Mouse (Mus musculus): Measurements from ENCODE around the gene Bloc1s4. TPM values are rescaled to one million over a fixed set of nuclear protein-coding genes. Genes with fewer than 3 reads are reported as not detected.

The Bloc1s4 gene
- polyA plus RNA-seq, 1 experiment from 2014 or later: 31.3 TPM

GRCm38 (mm10) chr5:36705792-36706191 lies 42.7 kb downstream of the Bloc1s4 start:
- WGBS: 81% methylated on average over 5 of the region's 5 CpGs
- H3K36me3 ChIP-seq (replicated peaks): no peaks in the 10 kb centered on the region
- ATAC-seq (replicated peaks): no peak
- no peak overlapping the region for H3K9ac ChIP-seq
- H3K27ac ChIP-seq: no peak overlapping the region
- no peaks in the 10 kb centered on the region for H3K27me3 ChIP-seq (replicated peaks)
- no peaks in the 10 kb centered on the region for H3K4me1 ChIP-seq
- H3K4me2 ChIP-seq: no peak overlapping the region
- no peak overlapping the region for H3K4me3 ChIP-seq
- no peaks in the 10 kb centered on the region for H3K9me3 ChIP-seq

- no peaks in the 10 kb centered on the region for H3K36me3 ChIP-seq (replicated peaks)
- H3K27ac ChIP-seq: no peak overlapping the region
- no peaks in the 10 kb centered on the region for H3K4me1 ChIP-seq
- no peak for ATAC-seq (replicated peaks)
- H3K4me2 ChIP-seq: no peak overlapping the region
- no peaks in the 10 kb centered on the region for H3K9me3 ChIP-seq
- H3K9ac ChIP-seq: no peak overlapping the region
- no peak overlapping the region for H3K4me3 ChIP-seq
- H3K27me3 ChIP-seq (replicated peaks): no peaks in the 10 kb centered on the region
- WGBS: 73% methylated on average over 5 of the region's 5 CpGs
Observed at GRCm38 (mm10) chr5:36705390-36705789, 43.1 kb downstream of the Bloc1s4 start.

- Histone ChIP-seq H3K4me1 (no peaks in the 10 kb centered on the region), H3K9me3 (no peaks in the 10 kb centered on the region), H3K9ac (no peak overlapping the region), H3K4me3 (no peak overlapping the region), H3K4me2 (no peak overlapping the region), H3K27me3 (replicated peaks) (no peaks in the 10 kb centered on the region; the same call in 1 of the 2 replicates), H3K36me3 (replicated peaks) (no peaks in the 10 kb centered on the region), H3K27ac (no peak overlapping the region)
- 83% methylated on average over 6 of the region's 6 CpGs for WGBS
- no peak for ATAC-seq (replicated peaks)
Observed at GRCm38 (mm10) chr5:36704684-36705083, 43.8 kb downstream of the Bloc1s4 start.

- no peak for ATAC-seq (replicated peaks)
- Histone ChIP-seq H3K9me3 (no peaks in the 10 kb centered on the region), H3K4me1 (peaks cover 5% of the 10 kb centered on the region), H3K9ac (no peak overlapping the region), H3K4me3 (no peak overlapping the region), H3K36me3 (replicated peaks) (no peaks in the 10 kb centered on the region), H3K4me2 (no peak overlapping the region), H3K27ac (no peak overlapping the region), H3K27me3 (replicated peaks) (no peaks in the 10 kb centered on the region; the same call in 1 of the 2 replicates)
- WGBS: 83% methylated on average over 6 of the region's 6 CpGs
Observed at GRCm38 (mm10) chr5:36700939-36701620, 47.4 kb downstream of the Bloc1s4 start.

- H3K9me3 ChIP-seq: no peaks in the 10 kb centered on the region
- WGBS: 64% methylated on average over 5 of the region's 5 CpGs
- ATAC-seq (replicated peaks): no peak
- H3K4me2 ChIP-seq: no peak overlapping the region
- H3K4me1 ChIP-seq: peaks cover 13% of the 10 kb centered on the region
- no peaks in the 10 kb centered on the region for H3K36me3 ChIP-seq (replicated peaks)
- no peaks in the 10 kb centered on the region; the same call in 1 of the 2 replicates for H3K27me3 ChIP-seq (replicated peaks)
- H3K4me3 ChIP-seq: no peak overlapping the region
- H3K27ac ChIP-seq: no peak overlapping the region
- no peak overlapping the region for H3K9ac ChIP-seq
Observed at GRCm38 (mm10) chr5:36698689-36699088, 49.8 kb downstream of the Bloc1s4 start.

GRCm38 (mm10) chr5:36698067-36698670 lies 50.3 kb downstream of the Bloc1s4 start:
- WGBS: 80% methylated on average over 7 of the region's 7 CpGs
- no peaks in the 10 kb centered on the region for H3K9me3 ChIP-seq
- H3K9ac ChIP-seq: no peak overlapping the region
- H3K36me3 ChIP-seq (replicated peaks): no peaks in the 10 kb centered on the region
- H3K27ac ChIP-seq: no peak overlapping the region
- no peak overlapping the region for H3K4me2 ChIP-seq
- H3K4me3 ChIP-seq: no peak overlapping the region
- ATAC-seq (replicated peaks): no peak
- no peaks in the 10 kb centered on the region; the same call in 1 of the 2 replicates for H3K27me3 ChIP-seq (replicated peaks)
- H3K4me1 ChIP-seq: peaks cover 18% of the 10 kb centered on the region

Other genes with a start within 250 kb of the Bloc1s4 start
- gene Tbc1d14, start 155.4 kb downstream of the Bloc1s4 start, polyA plus RNA-seq (2015; fragmentation: Nextera tagmentation; extraction: Ambion mirVana): 70.4 and 75.0 TPM in 2 replicates
- 40.3 and 44.0 TPM in 2 replicates for gene D5Ertd579e, start 52.6 kb downstream of the Bloc1s4 start, polyA plus RNA-seq (2015; fragmentation: Nextera tagmentation; extraction: Ambion mirVana)
- gene Mrfap1, start 48.1 kb upstream of the Bloc1s4 start, polyA plus RNA-seq (2015; fragmentation: Nextera tagmentation; extraction: Ambion mirVana): 289 and 308 TPM in 2 replicates
- 11.7 and 13.1 TPM in 2 replicates for gene Man2b2, start 82.0 kb upstream of the Bloc1s4 start, polyA plus RNA-seq (2015; fragmentation: Nextera tagmentation; extraction: Ambion mirVana)
- gene Ppp2r2c, start 119.9 kb upstream of the Bloc1s4 start, polyA plus RNA-seq (2015; fragmentation: Nextera tagmentation; extraction: Ambion mirVana): 54.7 and 55.3 TPM in 2 replicates
- gene Wfs1, start 240.6 kb upstream of the Bloc1s4 start, polyA plus RNA-seq (2015; fragmentation: Nextera tagmentation; extraction: Ambion mirVana): 8.9 and 10.2 TPM in 2 replicates

All from midbrain, embryonic 15.5 days (tissue).